Mouse (Mus musculus): Measurements from ENCODE around the gene Phf11b. TPM values are rescaled to one million over a fixed set of nuclear protein-coding genes. Genes with fewer than 3 reads are reported as not detected.
"Not testable (repeated sequence)": the region's sequence is repeated elsewhere in the genome, so short reads cannot be mapped to it uniquely, and the experiment has no call there.

Phf11b gene
- polyA plus RNA-seq, 1 experiment from 2014 or later: not detected

DNA sequence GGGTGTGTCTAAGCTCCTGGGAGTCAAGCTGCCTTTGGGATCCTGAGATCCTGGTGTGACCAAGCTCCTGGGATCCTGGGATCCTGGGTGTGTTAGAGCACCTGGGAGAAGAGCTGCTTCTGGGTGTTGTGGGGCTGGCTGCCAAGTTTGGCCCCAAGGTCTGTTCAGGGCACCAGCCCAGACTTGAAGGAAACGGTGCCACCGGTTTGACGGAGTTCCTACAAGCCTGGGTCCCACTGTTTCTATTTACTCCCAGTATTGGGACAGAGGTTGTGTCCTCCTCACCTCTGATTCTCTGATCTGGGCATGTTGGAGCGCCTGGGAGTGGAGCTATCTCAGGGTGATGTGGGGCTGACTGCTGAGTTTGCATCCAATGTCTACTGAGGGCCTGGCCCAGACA, 66.2 kb downstream of the Phf11b start:
- H3K4me3 ChIP-seq; H3K4me1 ChIP-seq; H3K36me3 ChIP-seq; DNase-seq (ENCODE audit: low spot score); H3K9me3 ChIP-seq (replicated peaks); H3K27ac ChIP-seq (replicated peaks); H3K27me3 ChIP-seq (ENCODE audit: low read depth, poor library complexity, severe bottlenecking): not testable (repeated sequence)
- 92% methylated on average over 4 of the region's 4 CpGs for WGBS

Other genes starting within 250 kb of the Phf11b start
- gene 1700129C05Rik, start 198.5 kb downstream of the Phf11b start, polyA plus RNA-seq (2016; fragmentation: Nextera tagmentation; extraction: Ambion mirVana): not detected in 2 replicates
- not detected in 2 replicates for gene Gm5142, start 162.6 kb downstream of the Phf11b start, polyA plus RNA-seq (2016; fragmentation: Nextera tagmentation; extraction: Ambion mirVana)
- 114 and 122 TPM in 2 replicates for gene Rcbtb1, start 140.1 kb downstream of the Phf11b start, polyA plus RNA-seq (2016; fragmentation: Nextera tagmentation; extraction: Ambion mirVana)
- not detected in 2 replicates for gene Gm6904, start 81.1 kb downstream of the Phf11b start, polyA plus RNA-seq (2016; fragmentation: Nextera tagmentation; extraction: Ambion mirVana)
- not detected in 2 replicates for gene Phf11a, start 43.8 kb downstream of the Phf11b start, polyA plus RNA-seq (2016; fragmentation: Nextera tagmentation; extraction: Ambion mirVana)
- 0.25 and 0.30 TPM in 2 replicates for gene Phf11d, start 24.1 kb upstream of the Phf11b start, polyA plus RNA-seq (2016; fragmentation: Nextera tagmentation; extraction: Ambion mirVana)
- gene Phf11c, start 54.0 kb upstream of the Phf11b start, polyA plus RNA-seq (2016; fragmentation: Nextera tagmentation; extraction: Ambion mirVana): 0.67 TPM in 2 replicates
- 10.9 and 12.4 TPM in 2 replicates for gene Setdb2, start 99.5 kb upstream of the Phf11b start, polyA plus RNA-seq (2016; fragmentation: Nextera tagmentation; extraction: Ambion mirVana)
- gene Cab39l, start 99.6 kb upstream of the Phf11b start, polyA plus RNA-seq (2016; fragmentation: Nextera tagmentation; extraction: Ambion mirVana): 38.9 and 44.2 TPM in 2 replicates

Data from midbrain, embryonic 10.5 days (tissue).